ENCODE assay signal across 12 mouse cellular contexts in genomic region chr4:81912653-81913052, GRCm38 (mm10).
DNase-seq lines count a peak whose midpoint lies in the region.
"Had no signal": no experiment of that assay in that cellular context is flagged by ENCODE, and none has a peak within 500 bp of the region (broad histone marks: within the 10 kb centered on the region; RNA-seq: fewer than 3 reads in every experiment).

No protein-coding gene starts in this region.

- DNase-seq in adrenal gland, postnatal 14 days, result peak; percentile 4
- no peak for DNase-seq in adrenal gland, adult 2 months
- DNase-seq in lung, postnatal 36 days, result peak; percentile 27
- DNase-seq in lung, postnatal 14 days, result no peak
- DNase-seq in heart, adult 9 months (ENCODE audit: low spot score in 2 of 2), result peak; percentile 79 to 83
- DNase-seq in skeletal muscle tissue, adult 2 months (ENCODE audit: low read depth, low spot score), result peak; percentile 86
- DNase-seq in adrenal gland, adult (ENCODE audit: inconsistent age in 2 of 2, low spot score in 1 of 2), result no peak
- no peak for DNase-seq in cerebellum, adult 11-12 months
- DNase-seq: cerebellum, adult 8-10 months; liver, embryonic 13.5 days; lung, embryonic 14.5 days; retina, postnatal 1 day had no signal

Comparison
In these comparisons a context has a peak if more than half of its experiments do, and no peak if none do; other contexts are left out.
1. DNase-seq: peak in adrenal gland, postnatal 14 days (single experiment), lung, postnatal 36 days (single experiment), heart, adult 9 months (2 of 2) and skeletal muscle tissue, adult 2 months (single experiment); none in adrenal gland, adult 2 months (single experiment), lung, postnatal 14 days (single experiment), adrenal gland, adult (0 of 2) and cerebellum, adult 11-12 months (single experiment).